Mouse (Mus musculus): ENCODE measurements around the gene Tnfaip3. TPM values are rescaled to one million over a fixed set of nuclear protein-coding genes. Genes with fewer than 3 reads are reported as not detected.

Tnfaip3 gene
- total RNA-seq, 4 experiments from 2014 or later: 3.6 to 5.4 (median 4.2) TPM

DNA sequence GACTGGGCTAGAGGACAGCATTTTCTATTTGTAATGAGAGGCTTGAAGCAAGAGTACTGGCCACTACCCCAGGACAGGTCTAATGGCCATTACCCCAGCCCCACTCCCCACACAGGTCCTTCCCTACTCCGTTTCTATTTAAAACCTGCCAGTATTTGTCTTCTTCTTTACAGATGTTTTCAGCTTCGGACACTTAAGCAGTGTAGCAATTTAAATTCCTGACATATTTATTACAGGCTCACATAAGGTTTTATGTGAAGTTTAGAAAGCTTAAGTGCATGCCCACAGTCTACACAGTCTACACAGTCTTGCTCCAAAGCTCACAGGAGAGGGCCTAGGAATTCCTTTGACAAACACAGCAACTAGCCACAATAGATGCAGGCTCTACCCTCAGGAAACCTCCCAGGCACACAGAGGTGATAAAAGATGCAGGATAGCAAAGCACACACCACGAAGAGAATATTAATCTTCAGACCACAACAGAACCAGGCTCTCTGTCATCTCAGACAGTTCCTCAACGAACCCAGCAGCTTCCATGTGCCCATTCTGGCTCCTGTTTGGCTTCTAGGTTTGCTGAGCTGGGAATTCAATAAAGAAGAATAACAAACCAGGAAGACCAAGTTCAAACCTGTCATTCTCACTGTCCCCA is 1.5 kb upstream of the Tnfaip3 start:
- DNase-seq (ENCODE audit: low spot score in 2 of 2): no peak

DNA sequence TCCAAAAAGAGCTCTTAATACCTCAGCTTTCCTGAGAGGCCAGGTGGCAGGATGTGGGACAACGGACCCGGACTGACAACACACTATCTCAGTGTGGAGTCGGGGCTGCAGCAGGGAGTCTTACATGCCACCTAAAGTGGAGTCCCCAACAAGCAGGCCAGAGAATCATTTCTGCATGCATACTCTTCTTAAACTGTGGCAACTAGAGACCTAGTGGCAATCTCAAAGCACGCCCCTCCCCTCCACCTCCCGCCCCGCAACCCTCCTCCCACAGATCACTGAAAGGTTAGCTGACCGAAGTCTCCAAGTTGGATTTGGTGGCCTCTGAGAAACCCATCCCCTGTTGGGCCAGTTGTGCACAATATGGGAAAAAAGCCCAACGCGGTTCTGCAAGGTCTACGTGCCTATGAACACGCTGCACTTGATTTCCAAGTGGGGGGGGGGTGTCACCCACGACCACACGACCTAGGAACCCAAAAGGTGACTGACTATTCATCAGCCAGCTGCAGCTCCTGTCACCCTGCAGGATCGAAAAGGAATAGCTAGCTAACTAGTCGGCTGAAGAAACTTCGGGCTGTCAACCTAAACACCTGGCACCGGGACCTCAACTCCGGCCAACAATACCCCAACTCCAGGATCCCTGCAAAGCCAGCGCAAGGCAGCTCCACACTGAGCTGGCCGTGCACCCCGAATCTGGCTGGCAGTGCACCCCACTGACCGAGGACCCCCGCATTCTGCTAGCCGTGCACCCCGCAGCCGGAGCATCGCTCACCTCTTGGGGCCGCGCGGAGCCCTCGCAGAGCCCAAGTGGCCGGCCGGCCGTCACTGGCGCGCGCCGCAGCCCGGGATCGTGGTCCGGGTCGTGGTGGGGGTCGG is 838 bp downstream of the Tnfaip3 start:
- peak in 1 of 2 experiments; percentile 11 for DNase-seq (ENCODE audit: low spot score in 2 of 2)

DNA sequence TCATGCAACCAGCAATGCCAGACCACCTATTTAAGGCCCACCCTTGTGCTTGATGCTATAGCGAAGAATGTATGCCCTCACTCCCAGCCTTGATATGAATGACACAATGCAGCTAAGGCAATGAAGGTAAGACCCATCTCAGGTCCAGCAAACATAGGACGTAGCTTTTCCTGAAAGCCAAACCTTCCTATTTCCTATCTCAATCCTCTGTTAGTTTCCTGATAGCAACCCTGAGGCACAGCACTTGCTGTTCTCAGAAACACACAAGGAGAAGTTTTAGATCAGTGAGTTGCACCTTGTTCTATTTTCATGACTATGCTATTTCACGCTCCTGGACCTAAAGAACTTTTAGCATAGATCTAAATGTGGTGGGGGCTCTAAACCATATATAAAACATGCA is 2.1 kb downstream of the Tnfaip3 start:
- DNase-seq (ENCODE audit: low spot score in 2 of 2): no peak

DNA sequence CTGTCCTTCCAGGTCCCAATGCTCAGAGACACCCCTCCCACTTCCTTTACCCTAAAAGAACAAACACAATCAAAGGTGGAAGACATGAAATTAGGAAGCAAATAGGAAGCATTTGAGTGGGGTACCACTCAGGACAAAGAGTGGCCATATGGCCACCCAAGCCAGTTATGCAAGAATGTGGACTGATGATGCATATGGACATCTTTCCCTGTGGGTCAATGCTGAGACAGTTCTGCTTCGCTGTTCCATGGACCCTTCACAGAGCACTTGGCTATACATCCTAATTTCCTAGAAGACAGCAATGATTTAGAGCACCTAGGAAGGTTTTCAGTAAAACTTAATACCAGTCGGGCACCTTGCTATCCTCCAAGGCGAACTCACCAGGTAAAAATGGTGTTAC is 2.8 kb downstream of the Tnfaip3 start:
- no peak for DNase-seq (ENCODE audit: low spot score in 2 of 2)

DNA sequence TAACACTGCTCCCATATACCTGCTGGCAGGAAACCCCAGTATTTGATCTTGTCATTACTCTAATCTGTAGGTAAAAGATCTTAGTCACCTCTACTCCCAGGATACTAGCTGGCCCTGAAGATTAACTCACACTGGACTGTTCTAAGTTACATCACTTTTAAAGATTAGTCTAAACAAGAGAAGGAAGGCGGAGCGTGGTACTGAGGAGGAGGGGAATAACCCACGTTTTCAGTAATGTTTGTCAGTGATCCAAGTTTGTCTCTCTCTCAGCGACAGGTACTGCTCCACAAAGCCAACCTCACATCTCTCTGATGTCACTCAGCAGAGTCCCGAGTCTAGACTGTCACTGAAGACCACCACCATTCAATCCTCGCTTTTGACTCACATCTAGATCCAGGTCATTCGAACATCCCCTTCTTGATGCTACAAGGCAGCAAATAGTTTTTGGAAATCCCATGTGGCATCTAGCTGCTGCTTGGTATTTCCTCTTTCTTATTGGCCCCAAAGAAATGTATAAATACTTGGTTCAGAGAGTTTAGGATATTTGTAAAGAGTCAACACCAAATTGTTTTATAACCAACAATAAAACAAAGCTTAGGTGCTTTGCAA is 3.5 kb downstream of the Tnfaip3 start:
- DNase-seq (ENCODE audit: low spot score in 2 of 2): no peak

DNA sequence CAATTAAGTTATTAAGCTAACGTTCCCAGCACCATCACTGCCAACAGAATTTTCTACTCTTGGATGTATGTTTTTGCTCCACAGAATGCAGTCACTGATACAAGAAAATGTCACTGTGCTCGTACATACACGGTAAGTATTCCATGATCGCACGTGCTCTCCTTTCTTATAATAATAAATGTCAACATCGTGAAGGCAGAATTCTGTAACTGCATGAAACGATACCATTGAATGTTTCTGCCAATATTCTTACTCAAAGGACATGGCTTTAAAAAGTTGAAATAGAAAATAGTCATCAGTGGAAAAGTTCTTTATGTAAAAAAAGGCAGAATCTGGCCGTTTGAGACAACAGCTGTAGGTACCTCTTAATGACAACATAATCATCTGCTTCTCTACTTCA is 5.0 kb downstream of the Tnfaip3 start:
- no peak for DNase-seq (ENCODE audit: low spot score in 2 of 2)

DNA sequence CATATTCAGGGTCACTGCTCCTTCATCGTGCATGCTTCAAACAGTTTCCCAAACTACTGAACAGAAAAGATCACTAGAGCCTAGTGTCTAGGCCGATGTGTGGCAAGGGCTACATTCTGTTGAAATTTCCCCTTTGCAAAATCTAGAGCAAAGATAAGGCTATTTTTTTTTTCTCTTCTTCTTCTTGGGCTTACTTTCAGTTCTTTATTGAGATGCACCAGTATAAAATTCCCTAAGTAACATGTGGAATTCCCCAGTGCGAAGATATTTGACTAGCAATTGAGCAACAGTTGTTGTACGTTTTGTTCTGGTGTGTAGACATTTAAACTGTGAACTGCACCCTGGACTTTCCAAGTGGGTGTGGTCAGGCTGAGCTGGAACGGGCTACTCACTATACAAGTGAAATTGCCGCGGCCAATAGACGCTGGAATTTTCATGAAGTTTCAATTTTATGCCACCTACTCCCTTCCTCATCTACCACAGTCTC is 6.2 kb downstream of the Tnfaip3 start:
- DNase-seq (ENCODE audit: low spot score in 2 of 2): no peak

DNA sequence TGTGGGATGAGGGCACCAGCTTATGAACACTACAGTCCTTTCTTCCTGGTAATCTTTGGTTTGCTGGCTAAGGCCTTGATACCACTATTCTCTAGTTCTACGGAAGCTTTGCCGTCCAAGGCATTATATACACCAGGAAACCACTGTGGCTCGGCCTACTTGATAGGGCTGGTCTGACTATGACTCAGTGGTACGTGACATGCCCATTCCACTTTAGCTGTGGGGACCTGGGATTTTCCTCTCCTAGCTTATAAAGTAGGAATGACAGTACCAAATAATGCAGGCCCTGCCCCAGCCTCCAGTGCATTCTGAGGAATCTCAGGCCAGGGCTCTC is 6.9 kb downstream of the Tnfaip3 start:
- no peak for DNase-seq (ENCODE audit: low spot score in 2 of 2)

DNA sequence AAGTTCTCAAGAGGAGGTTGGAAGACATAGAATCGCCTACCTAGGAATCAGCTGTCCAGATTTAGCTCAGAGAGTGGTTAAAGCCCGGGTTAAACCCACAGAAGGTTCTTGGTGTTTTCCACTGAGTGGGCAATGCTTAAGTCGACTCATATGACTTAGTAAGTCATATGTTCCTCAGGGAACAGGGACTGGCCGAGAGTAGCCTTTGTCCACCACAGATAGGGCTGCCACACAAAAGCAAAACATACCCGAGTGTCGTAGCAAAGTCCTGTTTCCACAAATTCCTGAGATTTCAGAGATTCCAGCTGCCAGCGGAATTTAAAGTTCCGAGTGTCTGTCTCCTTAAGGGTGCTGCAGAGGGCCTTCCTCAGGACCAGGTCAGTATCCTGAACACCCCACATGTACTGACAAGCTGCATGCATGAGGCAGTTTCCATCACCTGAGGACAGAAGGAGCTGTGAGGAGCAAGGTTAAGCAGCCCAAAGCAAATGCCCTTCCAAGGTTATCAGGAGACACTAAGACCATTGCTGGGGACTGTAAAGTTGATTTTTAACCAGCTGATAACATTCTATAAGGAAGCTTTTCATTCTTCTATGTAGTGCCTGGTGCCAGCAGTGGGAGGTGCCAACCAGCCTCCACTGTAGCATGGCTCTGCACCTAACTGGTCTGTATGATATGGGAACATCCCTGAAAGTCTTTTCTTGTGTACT is 7.4 kb downstream of the Tnfaip3 start:
- DNase-seq (ENCODE audit: low spot score in 2 of 2): no peak

DNA sequence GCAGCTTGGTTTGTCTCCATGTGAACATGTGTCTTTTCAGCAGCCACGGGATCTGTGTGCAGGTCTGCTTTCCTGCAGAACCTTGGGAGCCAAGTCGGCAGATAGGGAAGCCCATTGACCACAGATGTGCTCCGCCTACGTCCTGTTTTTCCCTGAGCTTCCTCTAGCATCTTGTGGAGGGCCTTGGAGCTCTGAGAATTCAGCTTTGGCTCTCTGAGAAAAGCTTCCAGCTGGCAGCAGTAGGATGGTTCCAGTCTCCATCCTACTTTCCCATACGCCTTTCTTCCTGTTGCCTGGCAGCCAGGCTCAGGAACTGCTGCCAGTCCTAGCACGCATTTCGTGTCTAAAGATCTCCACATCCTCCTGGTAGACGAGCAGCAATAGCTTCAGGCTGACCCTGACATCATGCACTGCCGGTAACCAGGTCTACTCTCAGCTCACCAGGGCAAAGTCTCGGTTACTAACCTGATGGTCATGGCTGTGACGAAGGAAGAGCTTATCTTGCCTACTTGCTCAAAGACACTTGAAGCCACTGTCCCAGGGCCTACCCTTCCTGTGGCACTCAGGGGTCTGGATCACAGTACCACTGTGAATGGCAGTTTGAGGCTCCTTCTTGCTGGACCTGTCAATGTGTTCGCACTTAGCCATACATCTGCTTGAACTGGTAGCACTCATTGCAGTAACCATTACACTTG is 13.2 kb downstream of the Tnfaip3 start:
- peak; percentile 26 to 89 for DNase-seq (ENCODE audit: low spot score in 2 of 2)

DNA sequence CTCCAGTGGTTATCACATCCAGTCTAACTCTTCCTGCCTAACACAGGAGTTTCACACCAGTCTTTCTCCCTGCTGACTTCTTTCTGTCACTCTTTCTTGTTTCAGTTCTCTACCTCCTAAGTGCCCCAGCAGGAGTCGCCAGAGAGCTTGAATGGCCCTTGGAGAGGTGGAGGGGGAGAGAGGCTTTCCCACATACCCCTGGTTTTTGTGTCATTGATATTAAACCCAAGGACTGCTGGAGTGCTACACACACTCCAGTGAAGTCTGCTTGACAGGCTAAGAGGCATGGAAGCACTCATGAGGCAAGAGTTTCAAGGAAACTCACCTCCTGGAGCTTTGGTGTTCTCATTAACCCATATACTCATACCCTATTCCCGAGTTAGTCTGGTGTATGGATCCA is 16.0 kb downstream of the Tnfaip3 start:
- DNase-seq (ENCODE audit: low spot score in 2 of 2): no peak

DNA sequence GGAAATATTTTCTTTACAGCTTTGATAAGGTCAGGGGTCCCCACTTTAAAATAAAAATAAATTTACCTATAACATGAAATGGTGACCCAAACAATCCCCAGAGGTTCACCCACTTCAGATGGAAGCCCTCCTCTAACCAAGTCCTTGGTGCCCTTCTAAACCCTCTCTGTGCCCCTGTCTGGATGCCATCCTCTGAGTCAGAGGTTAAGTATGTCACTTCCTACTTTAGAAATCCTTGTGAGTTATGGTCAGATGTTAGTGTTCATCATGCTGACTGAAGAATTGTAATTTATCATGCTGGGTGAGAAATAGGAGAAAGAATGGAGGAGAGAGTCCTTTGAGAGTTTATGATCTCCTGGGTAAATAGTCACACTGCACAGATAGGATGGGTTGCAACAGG is 19.1 kb downstream of the Tnfaip3 start:
- DNase-seq (ENCODE audit: low spot score in 2 of 2): no peak

DNA sequence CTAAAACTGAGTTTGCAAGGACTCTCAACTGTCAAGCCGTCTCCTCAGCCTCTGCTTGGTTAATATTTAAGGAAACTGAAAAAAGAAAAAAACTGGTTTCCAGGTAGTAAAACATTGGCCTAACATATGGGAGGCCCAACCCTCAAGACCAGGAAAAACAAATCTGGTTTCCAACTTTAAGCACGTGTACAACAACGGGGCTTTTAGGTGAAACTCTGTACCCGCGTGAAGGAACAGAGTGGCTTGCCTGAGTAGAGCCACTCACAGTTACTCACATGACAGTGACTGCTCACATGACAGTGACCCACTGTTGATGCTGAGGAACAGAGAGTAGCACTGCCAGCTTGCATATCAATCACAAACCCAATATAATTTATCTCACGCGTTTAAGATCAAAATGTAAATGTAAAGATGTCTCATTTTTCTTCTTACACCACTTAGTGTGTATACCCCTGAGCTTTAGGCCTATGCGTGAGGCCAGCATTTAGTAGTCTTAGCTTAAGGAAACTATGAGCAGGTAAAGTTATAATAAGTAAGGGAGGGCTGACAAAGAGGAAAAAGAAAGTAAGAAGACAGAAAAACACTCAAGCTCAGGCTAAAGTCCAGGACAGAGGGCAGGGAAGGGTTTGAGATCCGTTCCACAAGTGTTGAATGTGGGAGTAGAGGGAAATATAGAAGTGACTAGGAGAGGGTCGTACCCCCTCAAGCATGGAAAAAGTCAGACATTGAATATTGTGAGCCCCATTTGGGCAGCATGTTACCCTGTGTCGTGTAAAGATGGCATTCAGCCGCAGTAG is 19.8 kb downstream of the Tnfaip3 start:
- DNase-seq (ENCODE audit: low spot score in 2 of 2): no peak

DNA sequence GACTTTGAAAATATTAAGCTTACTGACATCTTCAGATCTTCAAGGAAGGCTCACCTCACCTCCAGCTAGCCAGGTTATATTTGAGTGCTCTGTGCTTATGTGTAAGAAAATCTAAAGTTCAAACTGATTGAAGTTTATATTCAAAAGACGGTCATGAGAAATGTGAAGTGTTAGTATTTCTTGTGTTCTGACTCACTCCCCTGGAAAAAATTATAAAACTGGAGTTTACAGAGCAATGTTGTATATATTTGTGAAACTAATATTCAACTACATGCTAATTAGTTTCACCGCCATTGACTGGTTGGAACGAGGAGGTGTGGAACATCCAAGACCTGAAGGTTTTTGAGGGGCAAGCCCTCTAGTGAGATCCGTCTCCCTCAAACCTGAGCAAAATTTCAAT is 22.5 kb downstream of the Tnfaip3 start:
- no peak for DNase-seq (ENCODE audit: low spot score in 2 of 2)

DNA sequence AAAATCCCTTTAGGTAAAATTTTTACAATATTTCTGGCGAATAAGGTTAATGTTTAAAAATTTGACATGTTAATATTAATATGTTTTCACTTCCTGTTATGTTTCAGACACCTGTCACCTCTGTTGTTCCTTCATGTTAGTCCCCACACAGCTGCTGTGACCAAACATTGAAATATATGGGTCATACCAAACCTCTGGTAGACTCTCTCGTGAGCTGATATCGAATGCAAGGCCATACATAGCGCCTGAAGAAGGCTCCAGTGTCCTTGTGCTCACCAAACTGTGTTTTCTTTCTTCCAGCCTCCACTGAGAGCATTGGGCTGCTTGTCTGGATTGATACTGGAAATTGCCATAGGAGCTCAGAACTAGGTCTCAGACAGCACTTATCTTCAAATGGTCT is 24.4 kb downstream of the Tnfaip3 start:
- no peak for DNase-seq (ENCODE audit: low spot score in 2 of 2)

DNA sequence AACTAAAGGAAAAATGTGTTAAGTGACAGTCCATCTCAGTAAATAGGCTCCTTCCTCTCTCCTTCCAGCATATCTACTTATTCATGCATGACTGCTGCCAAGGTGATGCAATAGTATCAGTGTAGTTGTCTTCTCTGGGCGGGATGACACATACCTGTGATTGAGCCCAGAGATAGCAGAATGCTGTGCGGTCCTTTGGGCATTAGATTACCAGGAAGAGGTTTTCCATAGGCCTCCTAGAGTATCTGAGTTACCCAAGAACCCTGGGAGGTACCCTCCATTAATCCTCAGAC is 27.6 kb downstream of the Tnfaip3 start:
- no peak for DNase-seq (ENCODE audit: low spot score in 2 of 2)

DNA sequence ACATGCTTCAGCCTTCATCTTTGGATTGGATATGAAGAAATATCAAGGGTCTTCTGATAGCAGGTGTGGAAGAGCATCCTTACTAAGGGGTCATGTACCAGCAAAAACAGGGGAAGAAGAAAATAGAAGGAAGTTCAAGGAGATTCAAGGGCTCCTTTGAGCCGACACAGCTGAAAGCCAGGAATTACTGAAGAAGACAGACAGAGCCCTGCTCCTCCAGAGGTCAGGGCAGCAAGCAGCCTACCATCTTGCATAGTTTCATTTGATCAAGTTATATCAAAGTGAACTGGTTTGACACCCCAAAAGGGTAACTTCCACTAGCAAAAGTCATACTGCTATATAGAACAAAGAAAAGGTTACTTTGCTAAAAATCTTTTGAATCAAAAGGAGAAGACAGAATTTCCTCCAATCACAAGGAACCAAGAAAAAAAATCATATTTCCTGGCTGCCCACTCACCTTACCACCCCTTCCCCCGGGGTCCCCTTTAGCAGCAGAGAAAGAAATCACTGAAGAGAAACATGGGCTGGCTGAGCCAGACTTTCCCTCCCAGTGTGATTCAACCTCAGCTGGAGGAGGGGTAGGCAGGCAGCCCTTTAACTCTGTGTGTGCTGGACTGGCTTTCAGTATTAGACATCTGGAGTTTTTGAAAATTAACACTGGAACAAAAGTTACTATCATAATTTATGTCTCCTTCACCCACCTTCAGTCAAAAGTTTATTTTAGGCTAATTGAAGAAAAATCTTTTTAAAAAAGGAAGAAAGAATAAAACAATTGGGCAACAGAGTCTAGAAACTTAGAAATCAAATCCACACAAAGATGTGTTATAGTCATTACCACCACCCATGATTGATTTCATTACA is 28.2 kb downstream of the Tnfaip3 start:
- no peak for DNase-seq (ENCODE audit: low spot score in 2 of 2)

DNA sequence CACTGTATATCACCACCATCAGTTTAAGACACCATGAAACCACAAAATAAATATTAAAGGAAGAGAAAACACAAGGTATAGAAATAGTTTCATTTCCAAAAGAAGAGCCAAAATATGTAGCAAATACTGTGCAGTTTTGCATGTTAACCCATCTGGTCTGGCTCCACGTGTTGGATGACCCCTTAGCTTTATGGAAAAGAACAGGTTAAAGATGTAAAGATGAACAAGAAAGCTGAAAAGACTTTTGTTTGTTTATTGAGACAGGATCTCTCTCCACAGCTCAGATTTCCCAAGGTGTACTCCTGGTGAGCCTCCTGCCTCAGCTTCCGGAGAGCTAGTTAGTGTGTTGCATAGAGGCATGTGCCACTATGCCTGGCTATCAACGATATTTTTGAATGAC is 29.9 kb downstream of the Tnfaip3 start:
- no peak for DNase-seq (ENCODE audit: low spot score in 2 of 2)

DNA sequence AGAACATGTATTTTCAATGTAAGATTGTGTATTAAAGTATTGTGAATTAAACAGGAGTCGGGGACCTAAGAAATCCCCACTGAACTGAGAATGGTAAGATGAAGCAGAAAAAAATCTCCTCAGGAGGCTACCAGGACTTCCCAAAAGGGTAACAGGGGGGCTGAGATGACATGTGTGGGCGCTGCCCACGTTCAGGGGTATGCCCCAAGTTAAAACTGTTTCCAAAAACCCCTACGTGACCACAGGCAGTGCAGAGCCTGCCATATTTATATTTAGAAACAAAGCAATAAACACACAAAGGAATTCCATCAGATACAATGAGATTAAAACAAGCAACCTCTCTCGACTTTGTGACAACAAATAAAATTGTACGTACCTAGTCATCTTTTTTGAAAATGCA is 31.9 kb downstream of the Tnfaip3 start:
- no peak for DNase-seq (ENCODE audit: low spot score in 2 of 2)

DNA sequence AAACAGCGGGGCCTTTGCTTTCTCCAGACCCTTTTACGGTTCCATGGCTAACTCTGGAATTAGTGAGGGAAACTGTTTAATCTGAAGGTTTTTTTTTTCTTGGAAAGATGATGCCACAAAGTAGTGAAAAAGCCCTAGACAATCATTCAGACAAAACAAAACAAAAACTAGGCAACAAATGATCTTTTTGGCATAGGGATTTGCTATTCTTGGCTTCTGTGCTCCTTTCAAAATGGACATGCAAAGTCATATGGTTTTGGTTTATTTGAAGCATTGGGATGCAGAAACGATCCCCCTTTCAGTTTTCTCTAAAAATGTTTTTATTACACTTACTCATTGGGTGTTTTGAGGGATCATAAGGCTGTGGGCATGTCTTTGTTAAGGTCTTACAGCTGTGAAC is 41.0 kb downstream of the Tnfaip3 start:
- DNase-seq (ENCODE audit: low spot score in 2 of 2): no peak
